Mouse (Mus musculus) layer of hippocampus, adult 11-12 months (tissue): ENCODE results near the gene Ptges3.
A peak's percentile ranks its signal among the peaks of the same experiment; 100 is the strongest.
"Not testable (repeated sequence)": the region's sequence is repeated elsewhere in the genome, so short reads cannot be mapped to it uniquely, and the experiment has no call there.

Experiments used
- DNase-seq: peaks from one replicate; pipeline ENCODE4 v3.0.0; 2022; ENCODE audit warnings: low spot score

Gene Ptges3

DNA sequence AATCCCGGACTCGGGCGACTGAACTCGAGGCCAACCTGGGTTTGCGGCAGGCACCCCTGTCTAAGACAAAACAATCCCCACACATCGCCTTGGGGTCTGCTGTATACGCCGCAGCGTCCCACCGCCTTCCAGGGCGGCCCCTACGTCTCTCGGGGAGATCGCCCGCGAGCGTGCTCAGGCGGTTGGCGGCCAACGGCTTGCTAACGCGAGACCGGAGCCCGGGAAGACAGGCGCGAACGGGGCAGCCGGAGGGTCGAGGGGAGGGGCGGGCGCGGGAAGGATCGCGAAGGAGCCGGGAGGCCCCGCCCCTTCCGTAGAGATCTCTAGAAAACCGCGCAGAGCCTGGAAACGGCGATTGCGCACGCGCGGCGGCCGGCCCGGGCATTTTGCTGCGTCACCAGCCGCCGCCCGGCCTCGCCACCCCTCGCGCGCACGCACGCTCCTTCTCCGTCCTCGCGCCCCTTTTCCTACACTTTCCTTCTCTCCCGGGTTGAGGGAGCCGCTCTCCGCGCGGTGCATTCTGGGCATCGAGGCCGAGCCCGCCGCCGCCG, at the start of gene Ptges3:
TSS of gene Ptges3 (plus strand) at position 354 of the 551 bp plus-strand sequence.
- DNase-seq, result peak; percentile 97

DNA sequence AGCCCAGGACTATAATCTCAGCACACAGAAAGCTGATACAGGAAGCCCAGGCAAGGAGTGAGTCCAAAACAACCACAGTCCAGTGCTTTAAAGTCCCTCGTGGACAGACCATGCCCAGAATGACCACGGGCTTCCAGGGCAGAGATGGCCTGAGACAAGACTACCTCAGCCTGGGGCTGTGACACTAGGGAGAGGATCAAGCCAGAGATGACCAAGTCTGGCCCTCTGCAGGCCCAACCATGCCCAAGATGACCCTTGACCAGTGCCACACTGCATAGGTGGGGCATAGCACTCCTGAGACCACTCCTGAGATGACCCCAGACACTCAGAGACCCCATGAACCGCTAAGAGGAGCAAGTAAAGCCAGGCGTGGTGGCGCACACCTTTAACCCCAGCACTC, 49.0 kb upstream of the Ptges3 start:
- DNase-seq, result no peak

DNA sequence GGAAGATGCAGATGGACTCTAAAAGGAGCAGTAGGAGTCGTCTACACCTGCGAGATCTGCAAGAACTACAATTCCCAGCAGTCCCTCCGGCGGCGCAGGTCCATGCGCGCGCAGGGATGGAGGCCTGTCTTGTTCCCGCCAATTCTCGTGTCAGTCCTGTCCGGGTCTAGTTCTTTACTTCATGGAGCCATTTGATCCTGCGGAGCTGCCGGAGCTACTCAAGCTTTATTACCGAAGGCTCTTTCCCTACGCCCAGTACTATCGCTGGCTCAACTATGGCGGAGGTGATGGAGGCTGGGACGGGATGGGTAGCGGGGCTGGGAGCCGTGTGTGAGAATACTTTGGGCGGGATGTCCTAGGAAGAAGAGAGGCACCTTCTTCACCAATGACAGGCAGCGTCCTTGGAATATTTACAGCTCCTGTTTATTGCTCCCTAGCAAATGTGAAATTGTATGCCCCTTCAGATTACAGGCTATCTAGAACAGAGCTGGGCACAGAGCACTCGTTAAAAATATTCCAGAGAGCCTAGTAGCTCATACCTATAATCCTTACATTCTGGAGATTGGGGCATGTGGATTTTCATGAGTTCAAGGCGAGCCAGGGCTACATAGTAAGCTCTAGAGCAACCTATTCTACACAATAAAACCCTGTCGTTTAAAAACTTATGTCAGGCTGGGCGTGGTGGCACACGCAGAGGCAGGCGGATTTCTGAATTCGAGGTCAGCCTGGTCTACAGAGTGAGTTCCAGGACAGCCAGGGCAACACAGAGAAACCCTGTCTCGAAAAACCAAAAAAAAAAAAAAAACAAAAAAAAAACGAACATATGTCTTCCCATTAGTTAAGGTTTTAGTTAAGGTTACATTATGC, 43.5 kb upstream of the Ptges3 start, which contains the start of gene Prim1:
TSS of gene Prim1 (plus strand) at position 101 of the 867 bp plus-strand sequence.
- DNase-seq, result peak; percentile 76

DNA sequence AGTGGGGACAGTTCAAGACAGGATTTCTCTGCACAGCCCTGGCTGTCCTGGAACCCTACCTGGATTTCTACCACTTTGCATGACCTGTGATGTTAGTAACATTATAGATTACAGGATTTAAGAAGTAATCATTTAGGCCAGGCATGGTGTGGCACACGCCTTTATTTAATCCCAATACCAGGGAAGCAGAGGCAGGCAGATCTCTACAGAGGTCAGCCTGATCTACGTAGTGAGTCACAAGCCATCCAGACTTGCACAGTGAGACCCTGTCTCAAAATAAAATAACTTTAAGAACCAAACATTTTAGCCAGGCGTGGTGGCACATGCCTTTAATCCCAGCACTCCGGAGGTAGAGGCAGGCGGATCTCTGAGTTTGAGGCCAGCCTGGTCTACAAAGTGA, 36.6 kb upstream of the Ptges3 start:
- no peak for DNase-seq

DNA sequence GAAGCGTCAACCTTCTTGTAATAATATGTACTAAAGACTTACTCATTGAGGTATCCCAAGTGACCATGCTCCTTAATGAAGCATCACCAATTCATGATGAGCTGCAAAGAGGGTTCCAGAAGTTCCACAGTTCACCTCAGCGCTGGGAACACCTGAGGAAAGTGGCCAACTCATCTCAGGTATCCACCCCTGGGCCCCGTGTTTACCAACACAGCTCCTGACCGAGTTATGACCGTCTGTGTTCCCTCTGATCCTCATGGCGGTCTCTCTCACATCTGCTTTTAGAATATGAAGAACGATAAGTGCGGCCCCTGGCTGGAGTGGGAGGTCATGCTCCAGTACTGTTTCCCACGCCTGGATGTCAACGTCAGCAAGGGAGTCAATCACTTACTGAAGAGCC, 35.3 kb upstream of the Ptges3 start:
- no peak for DNase-seq

DNA sequence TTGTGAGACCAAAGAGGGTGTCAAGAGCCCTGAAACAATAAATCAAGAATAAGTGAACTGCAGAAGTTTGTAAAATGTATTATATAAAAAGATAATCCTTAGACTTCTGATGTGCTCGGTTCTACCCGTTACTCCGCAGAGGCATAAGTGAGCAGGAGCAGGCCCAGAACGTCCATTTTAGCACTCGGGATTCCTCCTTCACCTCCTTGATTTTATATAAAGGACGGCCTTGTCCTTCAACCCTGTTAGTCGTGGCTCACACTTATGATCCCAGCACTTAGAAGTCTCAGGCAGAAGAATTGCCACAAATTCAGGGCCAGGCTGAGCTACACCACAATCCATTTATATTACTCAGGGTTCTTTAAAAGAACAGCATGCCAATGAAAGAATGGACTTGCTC, 28.8 kb upstream of the Ptges3 start:
- no peak for DNase-seq

DNA sequence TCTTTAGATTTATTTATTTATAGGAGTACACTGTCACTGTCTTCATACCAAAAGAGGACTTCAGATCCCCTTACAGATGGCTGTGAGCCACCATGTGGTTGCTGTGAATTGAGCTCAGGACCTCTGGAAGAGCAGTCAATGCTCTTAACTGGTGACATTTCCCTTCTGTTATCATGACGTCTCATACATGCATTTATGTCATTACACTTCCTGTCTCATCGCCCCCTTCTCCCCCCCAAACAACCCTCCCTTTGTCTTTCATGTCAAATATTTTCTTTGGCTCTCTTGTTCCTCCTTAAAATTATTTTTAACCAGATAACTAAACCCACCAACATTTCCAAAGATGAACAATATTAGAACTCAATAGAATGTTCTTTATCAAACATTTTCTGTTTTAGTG, 27.9 kb upstream of the Ptges3 start:
- no peak for DNase-seq

DNA sequence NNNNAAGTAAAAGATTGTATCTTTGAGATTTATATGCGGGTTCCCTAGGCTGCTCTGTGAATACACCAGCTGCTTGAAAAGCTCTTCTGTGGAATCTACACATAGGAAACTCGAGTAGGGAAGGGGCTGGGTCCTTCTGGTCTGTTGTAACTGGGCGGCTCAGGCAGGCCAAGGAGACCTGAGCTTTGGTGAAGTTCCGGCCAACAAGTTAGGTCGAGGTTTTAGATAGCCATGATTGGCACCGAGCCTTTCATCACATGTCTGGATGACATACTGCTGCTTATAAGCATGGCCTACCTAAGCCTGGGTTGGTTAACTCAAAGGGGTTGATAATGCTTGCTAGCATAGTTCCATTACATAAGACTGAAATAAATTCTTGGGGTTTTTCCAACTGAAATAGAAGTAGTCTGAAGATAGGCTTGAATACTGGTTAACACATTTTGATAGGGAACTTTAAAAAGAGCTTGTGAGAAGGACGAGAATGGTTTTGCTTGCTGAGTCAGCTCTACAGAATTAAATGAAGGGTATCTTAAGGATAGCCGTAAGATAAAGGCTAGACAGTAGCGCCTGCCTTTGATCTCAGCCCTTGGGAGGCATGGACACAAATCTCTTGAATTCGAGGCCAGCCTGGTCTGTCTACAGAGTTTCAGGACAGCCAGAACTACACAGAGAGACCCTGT, 21.9 kb upstream of the Ptges3 start:
- peak; percentile 33 for DNase-seq

DNA sequence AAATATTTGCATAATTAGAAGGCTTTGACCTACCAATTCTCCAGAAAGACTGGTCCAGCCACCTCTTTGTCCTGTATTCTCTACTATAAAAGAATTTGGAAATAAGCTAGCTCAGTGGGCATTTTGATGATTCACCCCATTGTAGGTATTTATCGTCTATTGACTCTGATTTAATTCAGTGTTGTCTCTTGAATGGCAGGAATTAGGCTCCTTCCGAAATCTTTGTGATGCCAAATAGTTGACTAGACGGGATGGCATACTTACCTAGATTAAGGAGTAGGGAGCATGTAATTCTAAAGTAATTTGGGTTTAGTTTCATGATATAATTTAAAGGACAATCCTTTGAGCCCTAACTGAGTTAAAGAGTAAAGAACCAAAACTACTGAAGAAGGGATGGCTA, 20.8 kb upstream of the Ptges3 start:
- DNase-seq, result no peak

DNA sequence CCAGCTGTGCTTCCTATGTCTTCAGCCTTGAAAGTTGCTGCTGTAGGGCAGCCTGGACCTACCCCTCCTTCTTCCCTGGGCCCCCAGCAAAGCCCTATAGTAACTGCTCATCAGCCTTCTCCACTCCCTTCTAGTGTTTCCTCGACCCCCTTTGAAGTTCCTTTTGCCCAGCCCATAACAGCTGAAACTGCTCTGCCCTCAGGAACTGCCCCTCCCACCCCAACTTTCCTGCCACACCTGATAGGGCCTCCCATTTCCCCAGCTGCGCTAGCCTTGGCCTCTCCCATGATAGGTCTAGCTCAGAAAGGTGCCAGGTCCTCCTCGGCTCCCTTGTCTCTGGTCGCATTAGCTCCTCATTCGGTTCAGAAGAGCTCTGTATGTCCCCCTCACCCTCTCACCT, 19.6 kb upstream of the Ptges3 start:
- no peak for DNase-seq

DNA sequence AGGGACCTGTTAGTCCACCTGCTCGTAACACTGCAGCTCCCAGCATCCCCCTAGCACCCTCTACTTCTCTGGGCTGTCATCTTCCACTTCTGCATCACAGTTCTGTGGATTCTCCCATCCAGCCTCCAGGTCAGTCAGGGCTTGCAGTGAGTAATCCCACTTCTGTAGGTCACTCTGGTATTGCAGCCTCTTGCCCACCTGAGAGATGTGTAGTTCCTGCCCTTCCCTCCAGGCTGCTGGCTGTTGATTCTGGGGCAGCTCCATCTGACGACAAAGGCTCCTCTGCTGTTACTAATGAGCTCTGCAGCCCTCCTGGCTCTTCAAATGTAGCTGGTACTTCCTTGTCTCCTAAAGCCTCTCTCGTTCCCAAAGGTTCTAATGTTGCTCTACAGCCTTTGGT, 18.9 kb upstream of the Ptges3 start:
- DNase-seq, result no peak

DNA sequence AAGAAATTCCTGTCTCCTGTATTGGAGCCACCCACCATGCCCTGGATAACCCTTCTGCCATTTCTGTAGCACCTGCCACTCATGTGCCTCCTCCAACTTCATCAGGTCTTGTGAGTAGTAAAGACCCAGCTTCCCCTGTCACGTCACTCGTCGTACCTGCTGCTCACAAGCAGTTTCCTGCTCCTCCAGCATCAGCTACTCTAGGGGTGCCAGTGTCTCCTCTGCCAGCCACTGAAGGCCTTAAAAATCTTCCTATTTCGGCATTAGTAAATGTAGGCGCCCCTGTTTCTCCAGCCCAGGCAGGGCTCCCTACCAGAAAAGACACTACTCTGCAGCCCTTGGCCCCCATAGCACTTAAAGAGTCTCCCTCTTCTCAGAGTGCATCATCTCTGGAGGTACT, 18.5 kb upstream of the Ptges3 start:
- DNase-seq, result no peak

DNA sequence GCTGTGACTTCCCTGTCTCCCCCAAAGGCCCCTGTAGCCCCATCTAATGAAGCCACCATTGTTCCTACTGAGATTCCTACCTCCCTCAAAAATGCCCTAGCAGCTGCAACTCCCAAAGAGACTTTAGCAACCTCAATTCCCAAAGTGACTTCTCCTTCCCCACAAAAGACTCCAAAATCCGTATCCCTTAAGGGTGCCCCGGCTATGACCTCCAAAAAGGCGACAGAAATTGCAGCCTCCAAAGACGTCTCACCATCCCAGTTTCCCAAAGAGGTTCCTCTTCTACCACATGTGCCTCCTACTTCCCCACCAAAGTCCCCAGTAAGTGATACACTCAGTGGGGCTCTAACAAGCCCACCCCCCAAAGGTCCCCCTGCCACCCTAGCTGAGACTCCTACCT, 17.1 kb upstream of the Ptges3 start:
- DNase-seq, result no peak

DNA sequence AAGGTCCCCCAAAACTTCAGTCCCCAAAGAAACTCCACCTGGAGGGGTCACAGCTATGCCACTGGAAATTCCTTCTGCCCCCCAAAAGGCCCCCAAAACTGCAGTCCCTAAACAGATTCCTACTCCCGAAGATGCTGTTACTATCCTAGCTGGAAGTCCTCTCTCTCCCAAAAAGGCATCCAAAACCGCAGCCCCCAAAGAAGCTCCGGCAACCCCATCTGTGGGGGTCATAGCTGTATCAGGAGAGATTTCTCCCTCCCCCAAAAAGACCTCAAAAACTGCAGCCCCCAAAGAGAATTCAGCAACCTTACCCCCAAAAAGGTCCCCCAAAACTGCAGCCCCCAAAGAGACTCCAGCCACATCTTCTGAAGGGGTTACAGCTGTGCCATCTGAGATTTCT, 16.3 kb upstream of the Ptges3 start:
- no peak for DNase-seq

DNA sequence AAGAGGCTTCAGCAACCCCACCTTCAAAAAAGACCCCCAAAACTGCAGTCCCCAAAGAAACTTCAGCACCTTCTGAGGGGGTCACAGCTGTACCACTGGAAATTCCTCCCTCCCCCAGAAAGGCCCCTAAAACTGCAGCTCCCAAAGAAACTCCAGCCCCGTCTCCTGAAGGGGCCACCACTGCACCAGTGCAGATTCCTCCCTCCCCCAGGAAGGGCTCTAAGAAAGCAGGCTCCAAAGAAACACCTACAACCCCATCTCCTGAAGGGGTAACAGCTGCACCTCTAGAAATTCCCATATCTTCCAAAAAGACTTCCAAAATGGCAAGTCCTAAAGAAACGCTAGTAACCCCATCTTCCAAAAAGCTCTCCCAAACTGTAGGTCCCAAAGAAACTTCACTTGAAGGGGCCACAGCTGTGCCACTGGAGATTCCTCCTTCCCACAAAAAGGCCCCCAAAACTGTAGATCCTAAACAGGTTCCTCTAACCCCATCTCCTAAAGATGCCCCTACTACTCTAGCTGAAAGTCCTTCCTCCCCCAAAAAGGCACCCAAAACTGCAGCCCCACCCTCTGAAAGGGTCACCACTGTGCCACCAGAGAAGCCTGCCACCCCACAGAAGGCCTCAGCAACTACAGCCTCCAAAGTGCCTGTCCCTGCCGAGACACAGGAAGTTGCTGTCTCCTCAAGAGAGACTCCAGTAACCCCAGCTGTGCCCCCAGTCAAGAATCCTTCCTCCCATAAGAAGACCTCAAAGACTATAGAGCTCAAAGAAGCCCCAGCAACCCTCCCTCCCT, 15.5 kb upstream of the Ptges3 start:
- no peak for DNase-seq

DNA sequence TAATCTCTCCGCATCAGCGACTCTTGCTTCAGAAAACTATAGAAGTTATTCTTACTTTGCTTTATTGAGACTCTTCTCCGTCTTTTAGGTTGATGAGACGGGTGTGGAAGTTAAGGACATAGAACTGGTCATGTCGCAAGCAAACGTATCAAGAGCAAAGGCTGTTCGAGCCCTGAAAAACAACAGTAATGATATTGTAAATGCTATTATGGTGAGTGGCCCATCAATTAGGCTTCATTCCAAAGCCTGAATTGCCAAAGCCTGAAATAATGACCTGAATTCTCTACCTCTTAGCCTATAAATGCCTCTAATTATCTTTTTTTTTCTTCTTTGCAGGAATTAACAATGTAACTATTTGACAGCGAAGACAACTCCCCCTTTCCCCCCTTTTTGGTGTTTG, 10.6 kb upstream of the Ptges3 start:
- DNase-seq, result no peak

DNA sequence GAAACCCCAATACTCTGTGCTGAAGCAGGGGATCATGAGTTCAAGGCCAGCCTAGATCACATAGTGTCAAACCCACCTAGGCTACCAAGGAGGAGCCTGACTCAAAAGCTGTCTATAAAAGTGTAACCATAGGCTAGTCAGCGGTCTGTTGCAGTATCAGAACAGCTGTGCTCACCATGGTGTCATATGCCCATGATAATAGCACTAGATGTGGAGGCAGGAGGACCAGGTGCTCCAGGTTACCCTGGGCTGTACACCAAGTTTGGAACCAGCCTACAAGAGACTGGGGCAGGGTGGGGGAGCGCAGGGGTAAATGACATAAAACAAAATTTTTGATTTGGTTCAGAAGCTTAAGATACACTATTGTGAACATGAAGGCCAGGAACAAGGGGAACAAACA, 9.0 kb upstream of the Ptges3 start:
- no peak for DNase-seq

DNA sequence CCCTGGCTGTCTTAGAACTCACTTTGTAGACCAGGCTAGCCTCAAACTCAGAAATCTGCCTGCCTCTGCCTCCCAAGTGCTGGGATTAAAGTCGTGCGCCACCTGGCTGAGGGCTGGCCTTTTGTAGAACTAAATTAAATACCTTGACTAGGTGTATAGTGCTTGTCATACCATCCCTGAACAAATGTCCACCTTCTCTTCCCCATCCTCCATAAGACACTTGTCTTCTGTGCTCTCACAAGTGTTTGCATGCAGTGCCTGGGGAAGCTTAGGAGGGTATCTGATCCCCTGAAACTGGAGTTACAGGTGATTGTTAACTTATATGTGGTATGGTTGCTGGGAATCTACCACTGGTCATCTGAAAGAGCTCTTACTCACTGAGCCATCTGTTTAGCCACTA, 8.4 kb upstream of the Ptges3 start:
- DNase-seq, result no peak

DNA sequence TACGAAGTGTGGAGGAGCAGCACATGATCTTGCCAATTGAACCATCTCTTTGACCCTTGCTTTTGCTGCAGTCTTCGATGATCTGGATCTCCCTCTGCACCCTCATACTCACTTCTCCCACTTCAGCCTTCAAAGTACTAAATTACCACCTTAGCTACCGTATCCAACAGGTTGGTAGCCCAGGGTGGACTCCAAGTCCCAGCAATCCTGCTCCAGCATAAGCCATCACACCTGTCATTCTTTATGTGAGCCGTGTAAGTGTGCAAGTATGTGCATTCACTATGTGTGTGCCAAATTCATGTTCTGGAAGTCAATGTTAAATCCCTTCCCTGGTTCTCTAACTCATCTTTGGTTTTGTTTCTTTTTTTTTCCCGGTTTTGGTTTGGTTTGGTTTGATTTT, 7.2 kb upstream of the Ptges3 start:
- no peak for DNase-seq

DNA sequence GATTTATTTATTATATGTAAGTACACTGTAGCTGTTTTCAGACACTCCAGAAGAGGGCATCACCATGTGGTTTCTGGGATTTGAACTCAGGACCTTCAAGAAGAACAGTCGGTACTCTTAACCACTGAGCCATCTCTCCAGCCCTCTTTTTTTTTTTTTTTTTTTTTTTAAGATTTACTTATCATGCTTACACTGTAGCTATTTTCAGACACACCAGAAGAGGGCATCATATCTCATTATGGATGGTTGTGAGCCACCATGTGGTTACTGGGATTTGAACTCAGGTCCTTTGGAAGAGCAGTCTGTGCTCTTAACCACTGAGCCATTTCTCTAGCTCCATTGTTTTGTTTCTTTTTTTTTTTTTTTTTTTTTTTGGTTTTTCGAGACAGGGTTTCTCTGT, 6.6 kb upstream of the Ptges3 start:
- not testable (repeated sequence) for DNase-seq

DNA sequence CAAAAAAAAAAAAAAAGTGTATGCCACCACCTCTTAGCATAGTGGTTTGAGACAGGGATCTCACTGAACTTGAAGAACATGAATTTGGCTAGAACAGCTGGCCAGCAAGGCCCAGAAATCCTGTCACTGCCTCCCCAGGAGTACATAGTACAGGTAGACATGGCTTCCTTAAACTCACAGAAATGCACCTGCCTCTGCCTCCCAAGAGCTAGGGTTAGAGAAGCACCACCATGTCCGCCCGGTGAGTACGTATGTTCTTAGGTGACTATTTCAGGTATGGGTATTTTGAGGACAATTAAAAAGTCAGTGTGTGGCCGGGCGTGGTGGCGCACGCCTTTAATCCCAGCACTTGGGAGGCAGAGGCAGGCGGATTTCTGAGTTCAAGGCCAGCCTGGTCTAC, 5.8 kb upstream of the Ptges3 start:
- DNase-seq, result no peak

DNA sequence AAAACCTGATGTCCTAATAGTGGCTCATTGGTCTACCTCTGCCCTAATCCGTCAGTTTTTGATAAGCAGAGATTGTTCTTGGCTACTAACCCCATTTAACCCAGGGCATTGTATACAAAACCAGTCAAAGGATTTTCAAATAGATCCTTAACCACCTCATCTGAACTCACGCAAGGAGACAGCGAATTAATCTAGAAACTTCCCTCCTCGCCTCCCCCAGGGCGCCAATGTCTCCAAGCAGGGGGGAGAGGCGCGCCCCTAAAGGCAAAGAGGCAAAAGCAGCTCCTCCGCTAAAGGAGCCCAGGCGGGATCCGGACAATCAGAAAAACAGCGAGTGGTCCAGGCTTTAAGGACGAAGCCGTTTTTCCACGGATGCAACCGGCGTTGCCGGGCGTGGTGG, 570 bp upstream of the Ptges3 start:
- DNase-seq, result no peak
